Mouse (Mus musculus): ENCODE measurements at regions not wholly inside any gene's neighbourhood (a gene's known extent, or its start where the extent isn't known, plus 50 kb on each side); places are given as distances from the start of the nearest gene placed in this dataset.
A peak's percentile ranks its signal among the peaks of the same experiment; 100 is the strongest.

DNA sequence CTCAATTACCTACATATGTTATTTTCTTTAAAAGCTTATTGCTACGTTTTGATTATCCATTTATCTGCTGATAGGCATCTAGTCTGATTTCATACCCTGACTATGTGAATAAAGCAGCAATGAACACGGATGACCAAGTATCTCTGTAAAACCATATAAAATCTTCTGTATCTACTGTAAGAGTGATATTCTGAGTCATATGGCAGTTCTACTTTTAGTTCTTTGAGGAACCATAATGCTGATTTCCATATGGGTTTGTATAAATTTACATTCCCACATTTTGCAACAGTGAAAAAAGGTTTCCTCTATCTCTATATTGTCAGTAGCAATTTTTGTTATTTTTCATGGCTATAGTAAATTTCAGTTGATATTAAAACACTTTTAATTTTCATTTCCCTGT is 280.6 kb downstream of the Fsip2 start:
- Histone ChIP-seq H3K27ac (no peak overlapping the region), H3K27me3 (no peaks in the 10 kb centered on the region), H3K4me1 (no peaks in the 10 kb centered on the region), H3K4me2 (replicated peaks) (no peak overlapping the region), H3K36me3 (no peaks in the 10 kb centered on the region), H3K9ac (no peak overlapping the region), H3K9me3 (no peaks in the 10 kb centered on the region), H3K4me3 (no peak overlapping the region)
- no peak for ATAC-seq (ENCODE audit: low FRiP score, low read depth)
- 75% methylated on average over 2 of the region's 2 CpGs for WGBS

DNA sequence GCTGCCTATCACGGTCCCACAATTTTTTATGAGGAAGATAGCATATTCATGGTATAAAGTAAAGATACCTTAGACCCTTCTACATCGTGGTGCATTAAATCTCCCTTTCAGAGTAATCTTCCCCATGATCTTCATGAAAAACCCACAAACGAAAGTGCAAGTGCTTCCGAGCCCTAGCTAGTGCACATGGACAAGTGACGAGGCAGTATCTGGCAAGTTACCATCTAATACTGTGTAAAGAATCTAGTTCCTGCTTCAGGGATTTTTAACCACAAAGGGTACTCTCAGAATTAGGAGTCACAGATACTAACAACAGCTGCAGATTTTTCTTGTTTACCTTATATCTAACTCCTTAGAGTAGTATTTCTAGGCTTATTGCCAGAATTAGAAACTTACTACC is 282.8 kb downstream of the Fsip2 start:
- WGBS = 82% methylated on average over 5 of the region's 5 CpGs
- H3K9ac ChIP-seq = no peak overlapping the region
- no peak overlapping the region for H3K4me3 ChIP-seq
- no peaks in the 10 kb centered on the region for H3K9me3 ChIP-seq
- H3K4me2 ChIP-seq (replicated peaks) = no peak overlapping the region
- no peaks in the 10 kb centered on the region for H3K27me3 ChIP-seq
- no peak for ATAC-seq (ENCODE audit: low FRiP score, low read depth)
- H3K36me3 ChIP-seq = no peaks in the 10 kb centered on the region
- H3K4me1 ChIP-seq = no peaks in the 10 kb centered on the region
- H3K27ac ChIP-seq = no peak overlapping the region

DNA sequence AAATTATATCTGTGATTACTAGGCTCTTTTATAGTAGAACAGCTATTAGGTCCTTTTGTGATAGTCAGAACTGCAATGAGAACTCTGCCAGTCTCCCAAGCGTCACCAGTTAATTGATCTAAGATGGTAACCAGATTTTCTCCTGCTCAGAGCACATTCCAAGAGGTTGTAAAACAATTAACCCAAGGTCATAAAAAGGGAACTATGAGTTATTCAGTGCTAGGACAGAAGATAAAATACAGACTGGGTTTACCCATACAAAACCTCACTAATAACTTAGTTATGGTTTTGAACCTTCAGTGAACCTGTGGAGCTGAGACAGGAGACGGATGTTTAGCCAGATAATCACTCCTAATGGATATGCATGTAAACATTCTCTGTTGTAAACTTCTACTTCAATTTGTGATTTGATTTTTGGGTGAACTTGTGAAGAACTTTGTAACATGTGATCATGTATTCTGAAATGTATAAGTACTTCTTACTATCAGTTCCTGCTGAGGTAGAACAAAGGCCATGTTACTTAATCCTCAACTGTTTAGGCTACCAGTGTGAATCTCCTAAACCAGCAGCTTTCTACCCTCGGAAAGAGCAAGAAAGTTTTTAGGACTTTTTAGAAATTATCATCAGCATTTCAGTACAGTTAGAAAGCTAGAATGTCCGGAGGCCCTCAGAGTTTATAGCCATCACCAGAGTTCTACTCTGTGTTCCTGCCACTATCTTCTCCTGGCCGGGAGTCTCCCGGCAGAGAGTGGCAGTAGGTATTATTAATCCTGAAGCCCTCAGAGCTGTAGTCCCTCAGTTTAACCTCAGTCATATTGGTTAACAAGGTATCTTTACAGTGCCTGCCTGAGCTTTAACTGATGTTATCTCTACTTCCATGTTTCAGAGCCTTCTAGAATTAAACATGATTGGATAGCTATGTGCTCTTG is 308.0 kb downstream of the Fsip2 start:
- Histone ChIP-seq H3K4me1 (no peaks in the 10 kb centered on the region), H3K4me3 (no peak overlapping the region), H3K27me3 (no peaks in the 10 kb centered on the region), H3K4me2 (replicated peaks) (no peak overlapping the region), H3K9ac (no peak overlapping the region), H3K36me3 (no peaks in the 10 kb centered on the region), H3K27ac (no peak overlapping the region), H3K9me3 (no peaks in the 10 kb centered on the region)
- WGBS = 23% methylated on average over 6 of the region's 6 CpGs
- ATAC-seq (ENCODE audit: low FRiP score, low read depth) = no peak

- WGBS = 20% methylated on average over 2 of the region's 2 CpGs
- Histone ChIP-seq H3K27ac (no peak overlapping the region), H3K4me2 (replicated peaks) (no peak overlapping the region), H3K9me3 (no peaks in the 10 kb centered on the region), H3K4me3 (no peak overlapping the region), H3K36me3 (no peaks in the 10 kb centered on the region), H3K9ac (no peak overlapping the region), H3K4me1 (no peaks in the 10 kb centered on the region), H3K27me3 (no peaks in the 10 kb centered on the region)
- ATAC-seq (ENCODE audit: low FRiP score, low read depth) = peak; percentile 68; the same call in 1 of the 2 replicates
Observed at GRCm38 (mm10) chr2:83256811-83257321, 313.4 kb downstream of the Fsip2 start.

DNA sequence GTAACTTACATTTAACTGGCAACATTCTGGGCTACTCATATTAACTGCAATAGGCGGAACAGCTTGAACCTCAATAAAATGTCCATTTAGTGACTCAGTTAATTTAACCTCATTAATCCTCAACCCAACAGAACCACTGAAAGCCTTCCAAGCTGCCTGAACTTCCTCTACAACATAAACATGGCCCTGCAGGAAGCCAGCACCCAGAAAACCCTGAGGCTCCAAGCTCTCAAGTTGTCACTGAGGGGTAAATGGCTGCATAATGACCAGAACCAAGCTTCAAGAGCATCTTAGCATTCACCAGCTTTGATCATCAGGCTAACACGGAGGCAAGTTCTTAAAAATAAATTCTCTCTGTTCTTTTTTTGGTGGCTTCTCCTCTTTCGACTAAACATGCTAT is 315.2 kb downstream of the Fsip2 start:
- Histone ChIP-seq H3K27ac (no peak overlapping the region), H3K36me3 (no peaks in the 10 kb centered on the region), H3K4me2 (replicated peaks) (no peak overlapping the region), H3K4me1 (no peaks in the 10 kb centered on the region), H3K9ac (no peak overlapping the region), H3K9me3 (no peaks in the 10 kb centered on the region), H3K27me3 (no peaks in the 10 kb centered on the region), H3K4me3 (no peak overlapping the region)
- no peak for ATAC-seq (ENCODE audit: low FRiP score, low read depth)
- 29% methylated on average over 3 of the region's 3 CpGs for WGBS

- Histone ChIP-seq H3K27ac (no peak overlapping the region), H3K4me1 (no peaks in the 10 kb centered on the region), H3K9me3 (no peaks in the 10 kb centered on the region), H3K36me3 (no peaks in the 10 kb centered on the region), H3K4me3 (no peak overlapping the region), H3K4me2 (replicated peaks) (no peak overlapping the region), H3K9ac (no peak overlapping the region), H3K27me3 (no peaks in the 10 kb centered on the region)
- ATAC-seq (ENCODE audit: low FRiP score, low read depth) = no peak
- WGBS = 49% methylated on average over 8 of the region's 8 CpGs
Observed at GRCm38 (mm10) chr2:83303515-83303914, 340.7 kb upstream of the Zc3h15 start.

DNA sequence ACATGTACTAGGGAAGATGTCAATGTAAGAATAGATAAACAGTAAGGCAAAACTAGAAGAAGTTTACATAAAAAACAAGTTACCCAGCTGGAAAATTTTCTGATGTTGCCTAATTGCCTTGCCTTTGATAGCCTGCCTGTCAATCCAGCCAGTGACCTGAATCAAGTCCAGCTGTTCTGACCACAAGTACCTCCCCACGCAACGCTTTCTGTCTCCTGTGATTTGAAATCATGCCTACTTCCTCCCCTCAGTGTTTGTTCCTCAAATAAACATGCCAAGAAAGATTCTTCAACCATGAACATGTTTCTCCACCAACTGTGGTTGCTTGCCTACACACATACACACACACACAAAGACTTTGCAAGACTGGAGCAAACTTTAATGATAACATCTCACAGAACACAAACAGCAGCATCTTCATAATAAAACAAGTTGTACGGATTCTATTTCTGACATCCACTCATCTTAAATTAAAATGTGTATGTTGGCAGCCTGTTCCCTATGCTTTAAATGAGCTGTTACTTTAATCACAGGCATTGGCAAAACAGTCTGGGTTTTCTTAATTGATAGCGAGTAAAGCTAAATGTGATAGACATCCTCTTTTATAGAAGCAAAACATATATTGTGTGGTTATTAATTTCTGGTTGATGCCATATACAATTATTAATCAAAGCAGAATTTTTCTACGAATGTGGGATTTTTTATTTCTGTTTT is 312.0 kb upstream of the Zc3h15 start:
- Histone ChIP-seq H3K27ac (no peak overlapping the region), H3K4me1 (no peaks in the 10 kb centered on the region), H3K9ac (no peak overlapping the region), H3K4me2 (replicated peaks) (no peak overlapping the region), H3K27me3 (no peaks in the 10 kb centered on the region), H3K9me3 (no peaks in the 10 kb centered on the region), H3K4me3 (no peak overlapping the region), H3K36me3 (no peaks in the 10 kb centered on the region)
- 52% methylated on average over 5 of the region's 5 CpGs for WGBS
- ATAC-seq (ENCODE audit: low FRiP score, low read depth) = no peak

DNA sequence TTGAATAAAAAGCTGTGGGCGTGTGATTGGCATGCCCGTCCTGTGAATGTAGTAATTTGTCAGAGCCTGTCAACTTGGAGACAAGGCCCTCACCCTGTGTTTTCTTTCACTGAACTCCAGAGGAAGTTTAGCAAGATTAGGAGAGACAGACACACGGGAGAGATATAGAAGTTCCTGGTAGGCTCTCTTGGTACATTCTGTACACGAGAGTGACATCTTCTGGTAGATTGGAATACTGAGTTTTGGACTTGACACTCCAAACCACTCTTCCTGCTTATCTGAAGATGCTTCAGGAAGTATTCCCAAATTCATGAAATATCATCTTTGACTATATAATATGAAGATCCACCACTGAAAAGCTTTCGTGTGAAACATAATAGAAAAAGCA is 311.5 kb upstream of the Zc3h15 start:
- WGBS = 33% methylated on average over 5 of the region's 5 CpGs
- Histone ChIP-seq H3K4me2 (replicated peaks) (no peak overlapping the region), H3K9ac (no peak overlapping the region), H3K27me3 (no peaks in the 10 kb centered on the region), H3K36me3 (no peaks in the 10 kb centered on the region), H3K4me3 (no peak overlapping the region), H3K4me1 (no peaks in the 10 kb centered on the region), H3K27ac (no peak overlapping the region), H3K9me3 (no peaks in the 10 kb centered on the region)
- ATAC-seq (ENCODE audit: low FRiP score, low read depth) = no peak

DNA sequence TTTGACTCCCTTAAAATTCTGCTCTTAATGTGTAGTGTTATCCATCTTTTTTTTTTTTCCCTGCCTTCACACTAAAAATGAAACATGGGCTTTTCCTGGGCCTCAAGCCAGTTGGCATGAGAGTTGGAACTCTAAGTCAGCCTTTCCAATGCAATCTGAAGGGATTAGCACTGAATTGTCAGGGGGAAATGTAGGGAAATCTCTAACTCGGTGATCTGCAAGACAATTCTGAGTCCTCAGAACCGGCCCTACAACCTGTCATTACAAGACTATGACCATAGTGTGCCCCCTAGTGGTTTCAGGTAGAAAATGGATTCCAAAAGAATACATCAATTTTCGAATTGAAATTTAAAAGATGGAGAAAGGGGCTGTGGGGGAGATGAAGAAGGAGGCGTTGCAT is 306.9 kb upstream of the Zc3h15 start:
- Histone ChIP-seq H3K9me3 (no peaks in the 10 kb centered on the region), H3K4me3 (no peak overlapping the region), H3K36me3 (no peaks in the 10 kb centered on the region), H3K4me1 (no peaks in the 10 kb centered on the region), H3K27me3 (no peaks in the 10 kb centered on the region), H3K27ac (no peak overlapping the region), H3K4me2 (replicated peaks) (no peak overlapping the region), H3K9ac (no peak overlapping the region)
- WGBS = 25% methylated on average over 4 of the region's 4 CpGs
- no peak for ATAC-seq (ENCODE audit: low FRiP score, low read depth)

- H3K36me3 ChIP-seq = no peaks in the 10 kb centered on the region
- ATAC-seq (ENCODE audit: low FRiP score, low read depth) = no peak
- H3K27me3 ChIP-seq = no peaks in the 10 kb centered on the region
- H3K9ac ChIP-seq = no peak overlapping the region
- H3K4me3 ChIP-seq = no peak overlapping the region
- no peaks in the 10 kb centered on the region for H3K9me3 ChIP-seq
- WGBS = 83% methylated on average over 6 of the region's 6 CpGs
- no peak overlapping the region for H3K4me2 ChIP-seq (replicated peaks)
- no peak overlapping the region for H3K27ac ChIP-seq
- H3K4me1 ChIP-seq = no peaks in the 10 kb centered on the region
Observed at GRCm38 (mm10) chr2:83340168-83340567, 304.1 kb upstream of the Zc3h15 start.

All from limb, embryonic 13.5 days (tissue).